Mouse (Mus musculus) neural tube, embryonic 12.5 days (tissue): ENCODE data around the gene Tln1. TPM values are rescaled to one million over a fixed set of nuclear protein-coding genes. Genes with fewer than 3 reads are reported as not detected.
"Not testable (repeated sequence)": the region's sequence is repeated elsewhere in the genome, so short reads cannot be mapped to it uniquely, and the experiment has no call there.

Source experiments
- ATAC-seq: fragments of 200-750 bp; cut with Nextera tagmentation; 2 replicates; pipeline ENCODE4 v1.8.0; 2017; ENCODE audit warnings: low read depth, mild to moderate bottlenecking, moderate TSS enrichment, moderate library complexity; ENCODE audit not compliant: low FRiP score
- H3K27ac ChIP-seq: fragments of 300-500 bp; sonication (generic); 2 replicates; pipeline ENCODE4 v1.5.1; 2016
- H3K27me3 ChIP-seq: fragments of 300-500 bp; sonication (generic); replicated peaks from 2 replicates; pipeline ENCODE4 v1.6.1; 2016; ENCODE audit warnings: mild to moderate bottlenecking
- H3K36me3 ChIP-seq: fragments of 300-500 bp; sonication (generic); 2 replicates; pipeline ENCODE4 v1.6.1; 2016; ENCODE audit warnings: mild to moderate bottlenecking
- H3K4me1 ChIP-seq: fragments of 300-500 bp; sonication (generic); 2 replicates; pipeline ENCODE4 v1.6.1; 2016
- H3K4me2 ChIP-seq: fragments of 300-500 bp; sonication (generic); replicated peaks from 2 replicates; pipeline ENCODE4 v1.6.1; 2016; ENCODE audit warnings: mild to moderate bottlenecking
- H3K4me3 ChIP-seq: fragments of 300-500 bp; sonication (generic); 2 replicates; pipeline ENCODE4 v1.5.1; 2016
- H3K9ac ChIP-seq: fragments of 300-500 bp; sonication (generic); 2 replicates; pipeline ENCODE4 v1.6.1; 2016; ENCODE audit warnings: mild to moderate bottlenecking
- H3K9me3 ChIP-seq: fragments of 300-500 bp; sonication (generic); 2 replicates; pipeline ENCODE4 v1.6.1; 2016; ENCODE audit warnings: mild to moderate bottlenecking
- WGBS: fragments of 180-500 bp; shearing (Covaris S2); methylation state at CpG from one replicate; pipeline ENCODE4 v1.1.7; 2016; 5-methylcytosine and 5-hydroxymethylcytosine counted together
- polyA plus RNA-seq: library from polyadenylated mRNA; unstranded; fragments of >200 nt; fragmentation: Nextera tagmentation; extraction: Ambion mirVana; gene quantifications from 2 replicates; pipeline ENCODE4 v1.2.1, GENCODE M21; 2016

Gene Tln1
- polyA plus RNA-seq, result 59.6 and 65.6 TPM in 2 replicates

DNA sequence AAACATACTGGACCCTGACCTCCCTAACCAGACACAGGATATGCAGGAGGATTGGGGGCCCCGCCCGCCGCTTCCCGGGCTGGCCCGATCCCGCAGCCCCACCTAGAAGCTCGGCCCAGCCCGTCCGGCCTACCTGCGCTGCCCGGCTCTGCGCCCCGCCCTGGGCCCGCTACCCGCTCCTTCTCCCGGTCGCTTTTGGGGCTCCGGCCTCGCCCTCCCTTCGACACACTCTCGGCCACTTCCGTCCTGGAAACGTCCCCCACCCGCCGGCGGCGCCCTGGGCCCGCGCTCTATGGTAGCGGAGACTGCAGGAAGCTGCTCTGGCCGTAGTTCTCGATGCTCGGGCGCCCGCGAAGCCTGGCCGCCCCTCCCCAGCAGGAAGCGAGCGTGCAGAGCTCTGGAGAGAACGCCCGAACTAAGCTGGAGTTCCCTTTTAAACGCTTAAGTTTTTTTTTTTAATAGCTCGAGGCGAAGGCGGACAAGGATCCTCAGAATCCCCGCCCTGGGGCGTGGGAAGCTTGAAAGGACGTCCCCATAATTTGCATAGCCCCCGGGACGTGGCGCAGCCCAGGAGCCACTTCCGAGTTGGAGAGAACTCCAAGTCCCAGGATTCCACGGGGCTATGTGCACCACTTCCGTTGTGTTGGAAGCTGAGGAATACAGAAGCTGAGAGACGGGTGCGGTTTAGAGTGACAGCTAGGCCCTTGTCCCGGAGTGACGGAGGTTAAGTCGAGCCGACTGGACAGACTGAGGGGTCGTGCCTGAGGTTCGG is at the start of gene Tln1, which contains the start of gene Creb3:
Gene Tln1, minus strand, starts transcription at position 695 of the 772 bp plus-strand sequence.
Gene Creb3, plus strand, starts transcription at position 336 of the 772 bp plus-strand sequence.
- H3K9me3 ChIP-seq, result no peaks in the 10 kb centered on the region
- peak within 1 kb of the TSS; percentile 67 for H3K4me3 ChIP-seq
- H3K27me3 ChIP-seq, result no peaks in the 10 kb centered on the region
- H3K27ac ChIP-seq, result peak within 1 kb of the TSS; percentile 69
- peaks cover 36% of the 10 kb centered on the region for H3K36me3 ChIP-seq
- WGBS, result under 1% methylated on average over 62 of the region's 62 CpGs
- H3K9ac ChIP-seq, result peak within 1 kb of the TSS; percentile 77
- peak within 1 kb of the TSS; percentile 85 for H3K4me2 ChIP-seq
- ATAC-seq, result peak; percentile 93
- peaks cover 55% of the 10 kb centered on the region for H3K4me1 ChIP-seq

DNA sequence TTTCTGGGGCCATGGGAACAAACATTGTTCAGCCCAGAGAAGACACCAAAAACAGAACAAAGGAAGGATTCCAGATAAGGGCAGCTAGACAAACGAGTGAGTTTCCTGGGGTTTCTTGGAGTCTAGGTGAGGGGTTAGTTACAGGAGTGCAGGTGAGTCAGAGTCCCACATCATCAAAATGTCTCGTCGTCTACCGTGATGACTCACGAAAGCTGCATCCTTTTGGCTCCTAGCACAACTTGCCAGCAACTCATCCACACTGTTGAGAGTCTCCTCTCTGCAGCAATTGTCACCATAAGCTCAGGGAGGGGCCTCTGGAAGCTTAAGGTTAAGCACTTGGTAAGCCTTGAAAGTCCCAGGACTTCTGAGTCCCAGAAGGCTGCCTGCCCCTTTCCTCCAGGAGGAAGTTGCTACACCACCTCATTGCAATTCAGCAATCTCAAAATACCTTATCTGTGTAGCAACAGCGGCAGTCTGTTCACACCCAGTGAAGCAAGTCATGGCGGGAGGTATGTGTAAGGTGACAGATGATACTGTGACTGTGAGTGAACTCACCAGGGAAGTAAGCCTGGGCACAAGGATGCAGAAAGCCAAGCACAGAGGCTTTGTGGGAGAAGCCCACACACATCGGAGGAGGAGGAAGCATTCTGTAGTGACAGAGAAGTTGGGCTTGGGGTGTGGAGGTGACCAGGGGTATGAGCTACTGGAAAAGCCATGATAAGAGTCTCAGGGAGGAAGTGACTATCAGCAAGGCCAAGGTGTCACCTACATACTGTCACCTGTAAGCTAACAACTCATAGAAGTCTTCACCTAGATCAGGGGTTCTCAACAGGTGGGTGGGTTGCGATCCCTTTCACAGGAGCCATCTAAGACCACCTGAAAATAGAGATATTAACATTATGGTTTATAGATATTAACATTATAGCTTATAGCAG is 42.5 kb upstream of the Tln1 start:
- Histone ChIP-seq H3K4me3 (no peak overlapping the region), H3K36me3 (no peaks in the 10 kb centered on the region)
- WGBS, result 85% methylated on average over 9 of the region's 9 CpGs

DNA sequence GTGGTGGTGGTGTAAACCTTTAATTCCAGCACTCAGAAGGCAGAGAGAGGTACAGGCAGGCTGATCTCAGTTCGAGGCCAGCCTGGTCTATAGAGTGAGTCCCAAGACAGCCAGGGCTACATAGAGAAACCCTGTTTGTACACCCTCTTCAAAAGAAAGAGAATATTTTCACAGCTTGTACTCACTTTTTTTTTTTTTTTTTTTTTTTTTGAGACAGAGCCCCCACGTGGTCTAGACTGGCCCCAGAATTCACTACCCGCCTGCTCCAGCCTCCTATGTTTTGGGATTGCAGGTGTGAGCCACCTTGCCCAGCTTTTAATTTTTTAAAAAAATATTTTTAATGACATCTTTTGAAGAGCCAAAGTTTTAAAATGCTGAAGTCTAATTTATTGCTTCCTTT is 41.6 kb upstream of the Tln1 start:
- H3K36me3 ChIP-seq, result no peaks in the 10 kb centered on the region
- H3K9me3 ChIP-seq, result no peaks in the 10 kb centered on the region
- no peak for ATAC-seq
- H3K27me3 ChIP-seq, result no peaks in the 10 kb centered on the region
- H3K4me3 ChIP-seq, result no peak overlapping the region
- no peak overlapping the region for H3K27ac ChIP-seq
- H3K4me2 ChIP-seq, result no peak overlapping the region
- H3K9ac ChIP-seq, result no peak overlapping the region
- no peaks in the 10 kb centered on the region for H3K4me1 ChIP-seq
- 81% methylated on average over 3 of the region's 3 CpGs for WGBS

More for the DNA sequence above, 42.5 kb upstream of the Tln1 start:
- ATAC-seq, result no peak
- H3K9ac ChIP-seq, result no peak overlapping the region
- H3K4me1 ChIP-seq, result no peaks in the 10 kb centered on the region
- H3K9me3 ChIP-seq, result no peaks in the 10 kb centered on the region
- no peak overlapping the region for H3K27ac ChIP-seq
- no peaks in the 10 kb centered on the region for H3K27me3 ChIP-seq
- H3K4me2 ChIP-seq, result no peak overlapping the region

DNA sequence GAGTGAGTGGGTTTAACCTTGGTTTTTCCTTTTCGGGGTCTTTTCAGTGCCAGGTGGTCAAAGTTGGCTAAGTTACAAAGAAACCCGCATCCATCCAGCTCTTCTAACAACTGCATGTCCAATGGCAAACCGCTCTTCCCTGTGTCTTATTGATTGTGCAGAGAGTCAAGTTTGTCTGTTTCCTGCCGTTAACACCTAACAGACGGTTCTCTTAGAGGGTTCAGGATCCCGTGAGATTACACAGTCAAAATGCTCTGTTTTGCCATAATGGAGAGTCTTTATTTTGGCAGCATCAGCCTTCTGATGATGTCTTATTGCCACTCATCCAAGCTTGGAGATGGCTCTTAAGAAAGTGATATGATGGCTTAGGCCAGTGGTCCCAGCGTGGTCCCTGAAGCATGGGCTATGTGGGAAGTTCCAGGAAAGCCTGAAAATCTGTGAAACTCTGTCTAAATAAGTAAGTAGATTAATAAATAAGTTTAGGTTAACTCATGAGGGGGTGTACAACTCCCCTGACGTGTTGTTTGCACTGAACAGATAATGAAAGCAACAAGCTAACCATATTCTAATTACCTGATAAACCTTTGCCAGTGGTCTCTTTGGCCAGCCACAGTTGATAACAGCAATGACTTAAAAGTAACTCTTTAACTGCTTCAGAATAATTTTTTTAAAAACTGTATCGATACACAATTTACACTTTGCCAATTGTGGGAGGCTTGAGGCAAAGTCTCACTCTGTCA is 37.9 kb upstream of the Tln1 start:
- no peaks in the 10 kb centered on the region for H3K36me3 ChIP-seq
- ATAC-seq, result no peak
- no peak overlapping the region for H3K27ac ChIP-seq
- H3K9ac ChIP-seq, result no peak overlapping the region
- no peaks in the 10 kb centered on the region for H3K27me3 ChIP-seq
- H3K9me3 ChIP-seq, result no peaks in the 10 kb centered on the region
- no peak overlapping the region for H3K4me3 ChIP-seq
- WGBS, result 84% methylated on average over 9 of the region's 9 CpGs
- no peaks in the 10 kb centered on the region for H3K4me1 ChIP-seq
- no peak overlapping the region for H3K4me2 ChIP-seq

DNA sequence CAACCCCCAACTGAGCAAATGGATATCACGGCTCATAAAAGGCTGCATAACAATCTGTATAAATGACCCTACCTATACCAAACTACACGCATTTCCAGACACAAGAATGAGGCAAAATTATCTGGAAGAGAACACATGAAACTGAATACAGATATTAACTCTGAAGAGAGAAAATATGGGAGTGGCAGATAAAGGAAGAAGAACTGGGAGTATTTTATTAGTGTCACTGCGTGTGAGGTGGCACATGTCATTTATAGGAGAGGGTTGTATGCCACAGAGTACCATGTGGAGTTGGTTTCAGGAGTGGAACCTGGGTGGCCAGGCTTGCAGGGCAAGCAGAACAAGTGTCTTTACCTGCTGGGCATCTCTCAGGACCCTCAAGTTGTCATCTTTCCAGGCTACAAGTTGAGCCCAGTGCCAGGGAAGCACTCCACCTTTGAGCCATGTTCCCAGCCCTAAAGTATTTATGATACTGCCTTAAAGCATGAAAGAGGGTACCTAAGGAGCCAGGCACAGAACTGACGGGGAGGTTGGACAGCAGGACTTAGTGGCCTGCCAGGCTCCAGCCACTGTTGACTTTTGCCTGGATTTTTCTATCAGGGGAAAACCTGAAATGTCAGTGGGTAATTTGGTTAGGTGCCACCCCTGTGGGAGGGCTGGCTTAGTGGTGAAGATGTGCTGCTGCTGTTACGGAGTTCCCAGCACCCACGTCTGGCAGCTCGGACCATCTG is 36.3 kb upstream of the Tln1 start:
- no peak overlapping the region for H3K9ac ChIP-seq
- H3K36me3 ChIP-seq, result no peaks in the 10 kb centered on the region
- H3K4me3 ChIP-seq, result no peak overlapping the region
- H3K4me2 ChIP-seq, result no peak overlapping the region
- H3K9me3 ChIP-seq, result no peaks in the 10 kb centered on the region
- ATAC-seq, result no peak
- 87% methylated on average over 7 of the region's 7 CpGs for WGBS
- no peaks in the 10 kb centered on the region for H3K27me3 ChIP-seq
- no peaks in the 10 kb centered on the region for H3K4me1 ChIP-seq
- no peak overlapping the region for H3K27ac ChIP-seq

DNA sequence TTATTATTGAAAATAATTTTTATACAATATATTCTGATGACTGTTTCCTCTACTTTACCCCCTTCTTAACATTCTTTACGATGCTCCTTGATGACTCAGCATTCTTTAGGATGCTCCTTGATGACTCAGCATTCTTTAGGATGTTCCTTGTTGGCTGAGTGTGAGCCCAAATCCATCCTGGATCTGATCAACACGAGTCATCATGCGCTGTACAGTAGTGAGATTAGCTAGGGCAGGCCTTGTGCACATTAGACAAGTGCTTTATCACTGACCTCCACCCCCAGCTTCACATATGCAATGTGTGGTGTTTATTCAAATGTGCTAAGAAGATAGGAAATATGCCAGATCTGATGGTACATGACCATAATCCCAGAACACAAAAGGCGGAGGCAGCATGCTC is 35.7 kb upstream of the Tln1 start:
- Histone ChIP-seq H3K27me3 (no peaks in the 10 kb centered on the region), H3K36me3 (no peaks in the 10 kb centered on the region), H3K4me2 (no peak overlapping the region), H3K9ac (no peak overlapping the region), H3K4me1 (no peaks in the 10 kb centered on the region), H3K27ac (no peak overlapping the region), H3K9me3 (no peaks in the 10 kb centered on the region), H3K4me3 (no peak overlapping the region)
- 89% methylated on average over 4 of the region's 4 CpGs for WGBS
- no peak for ATAC-seq

DNA sequence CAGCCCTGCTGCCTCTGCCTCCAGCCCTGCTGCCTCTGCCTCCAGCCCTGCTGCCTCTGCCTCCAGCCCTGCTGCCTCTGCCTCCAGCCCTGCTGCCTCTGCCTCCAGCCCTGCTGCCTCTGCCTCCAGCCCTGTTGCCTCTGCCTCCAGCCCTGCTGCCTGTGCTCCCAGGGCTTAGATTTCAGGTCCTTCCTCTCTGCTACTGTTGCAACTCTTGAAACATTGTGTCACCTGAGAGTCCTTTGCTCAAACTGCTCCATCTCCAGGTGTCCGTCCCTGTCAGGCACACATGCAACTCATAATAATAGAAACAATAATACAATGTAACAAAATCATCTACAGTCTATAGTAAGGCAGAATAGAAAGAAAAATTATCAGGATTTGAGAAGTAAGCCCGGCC is 34.1 kb upstream of the Tln1 start:
- not testable (repeated sequence) for H3K4me3 ChIP-seq, H3K27me3 ChIP-seq, H3K9me3 ChIP-seq, H3K36me3 ChIP-seq, ATAC-seq, H3K9ac ChIP-seq, H3K4me2 ChIP-seq, H3K27ac ChIP-seq, H3K4me1 ChIP-seq
- WGBS, result 90% methylated on average over 2 of the region's 2 CpGs

DNA sequence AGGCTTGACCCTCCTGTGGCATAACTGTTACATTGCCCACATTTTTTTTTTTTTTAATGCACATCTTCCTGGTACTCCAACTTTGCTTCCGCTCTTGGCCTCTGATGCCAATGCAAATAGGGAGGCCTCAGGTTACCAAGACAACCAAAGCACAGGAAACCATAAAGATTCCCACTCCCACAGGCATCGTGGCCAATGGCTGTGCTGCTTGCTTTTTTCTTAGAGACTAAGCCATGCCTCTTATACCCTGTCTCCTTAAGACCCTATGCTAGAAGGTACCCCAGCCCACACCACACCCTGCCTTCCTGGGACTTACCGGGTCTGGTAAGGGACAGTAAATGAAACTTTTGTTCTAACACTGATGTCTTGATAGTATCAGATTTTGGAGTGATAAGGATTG is 31.0 kb upstream of the Tln1 start:
- H3K4me2 ChIP-seq, result no peak overlapping the region
- H3K4me1 ChIP-seq, result no peaks in the 10 kb centered on the region
- no peak overlapping the region for H3K27ac ChIP-seq
- H3K9me3 ChIP-seq, result no peaks in the 10 kb centered on the region
- H3K9ac ChIP-seq, result no peak overlapping the region
- no peaks in the 10 kb centered on the region for H3K27me3 ChIP-seq
- no peaks in the 10 kb centered on the region for H3K36me3 ChIP-seq
- no peak for ATAC-seq
- WGBS, result 50% methylated on average over 3 of the region's 3 CpGs
- no peak overlapping the region for H3K4me3 ChIP-seq

DNA sequence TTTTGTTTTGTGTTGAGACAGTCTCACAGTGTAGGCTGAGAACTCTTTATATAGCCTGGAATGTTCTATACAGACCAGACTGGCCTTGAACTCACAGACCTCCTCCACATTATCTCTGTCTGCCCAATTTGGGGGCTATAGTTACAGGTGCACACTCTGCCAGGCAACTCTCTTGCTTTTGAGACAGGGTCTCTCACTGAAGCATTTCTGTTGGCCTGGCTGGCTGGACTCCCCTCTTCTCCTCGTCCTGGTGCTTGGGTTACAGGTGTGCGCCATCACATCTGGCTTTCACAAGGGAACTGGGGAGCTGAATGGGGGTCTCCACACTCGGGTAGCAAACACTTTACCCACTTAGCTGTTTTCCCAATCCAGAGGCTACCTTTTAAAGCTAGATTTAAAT is 29.5 kb upstream of the Tln1 start:
- Histone ChIP-seq H3K27ac (no peak overlapping the region), H3K9ac (no peak overlapping the region), H3K4me1 (no peaks in the 10 kb centered on the region), H3K36me3 (no peaks in the 10 kb centered on the region), H3K4me2 (no peak overlapping the region), H3K9me3 (no peaks in the 10 kb centered on the region), H3K4me3 (no peak overlapping the region), H3K27me3 (no peaks in the 10 kb centered on the region)
- 76% methylated on average over 3 of the region's 3 CpGs for WGBS
- ATAC-seq, result no peak

DNA sequence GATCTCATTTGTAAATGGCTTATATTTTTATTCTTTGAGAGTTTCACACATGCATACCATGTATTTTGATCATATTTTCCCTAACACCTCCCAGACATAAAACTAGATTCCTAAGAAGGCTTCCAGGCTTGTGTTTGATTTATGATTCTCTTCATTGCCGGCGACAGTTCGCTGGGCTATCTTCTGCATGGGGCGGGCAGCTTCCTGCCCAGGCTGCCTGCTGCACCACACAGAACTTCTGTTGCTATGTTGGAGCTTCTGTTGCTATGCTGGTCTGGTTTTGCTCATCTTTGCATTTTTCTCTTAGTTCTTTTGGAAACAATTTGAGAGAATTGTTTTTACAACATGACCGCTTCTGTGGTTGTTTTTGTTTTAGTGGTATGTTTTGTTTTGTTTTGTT is 29.1 kb upstream of the Tln1 start:
- Histone ChIP-seq H3K4me1 (no peaks in the 10 kb centered on the region), H3K27ac (no peak overlapping the region), H3K4me3 (no peak overlapping the region), H3K36me3 (no peaks in the 10 kb centered on the region), H3K9ac (no peak overlapping the region), H3K4me2 (no peak overlapping the region), H3K27me3 (no peaks in the 10 kb centered on the region), H3K9me3 (no peaks in the 10 kb centered on the region)
- no peak for ATAC-seq
- 74% methylated on average over 5 of the region's 5 CpGs for WGBS

DNA sequence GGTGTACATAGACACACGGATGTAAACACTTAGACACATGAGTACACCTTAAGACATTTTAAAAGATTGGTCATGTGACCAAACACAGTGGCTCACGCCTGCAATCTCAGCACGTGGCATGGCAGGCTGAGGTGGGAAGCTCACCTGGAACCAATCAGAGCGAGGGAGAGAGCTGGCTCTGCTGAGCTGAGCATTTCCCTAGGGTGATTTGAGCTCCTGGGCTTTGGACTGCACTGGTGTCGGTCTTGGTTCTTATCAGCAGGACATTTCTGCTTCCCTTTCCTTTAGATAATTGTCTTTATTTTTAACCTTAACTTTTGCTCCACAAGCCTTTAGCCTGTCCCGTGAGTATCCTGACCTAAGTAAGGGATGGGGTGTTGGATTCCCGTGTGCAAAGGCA is 25.2 kb upstream of the Tln1 start:
- Histone ChIP-seq H3K9me3 (no peaks in the 10 kb centered on the region), H3K27ac (no peak overlapping the region), H3K27me3 (no peaks in the 10 kb centered on the region), H3K4me2 (no peak overlapping the region), H3K4me1 (no peaks in the 10 kb centered on the region), H3K9ac (no peak overlapping the region), H3K4me3 (no peak overlapping the region), H3K36me3 (peaks cover 20% of the 10 kb centered on the region)
- 70% methylated on average over 7 of the region's 7 CpGs for WGBS
- no peak for ATAC-seq
